Mouse (Mus musculus): ENCODE measurements around the gene Tas2r125. TPM values are rescaled to one million over a fixed set of nuclear protein-coding genes. Genes with fewer than 3 reads are reported as not detected.
"Not testable (repeated sequence)": the region's sequence is repeated elsewhere in the genome, so short reads cannot be mapped to it uniquely, and the experiment has no call there.

The Tas2r125 gene
- polyA plus RNA-seq (2015; fragmentation: Nextera tagmentation; extraction: Ambion mirVana), result not detected in 2 replicates

- no peak for ATAC-seq (ENCODE audit: insufficient number of reproducible peaks, low FRiP score, low TSS enrichment, low read depth)
- Histone ChIP-seq H3K4me3 (no peak within 1 kb of the TSS), H3K27me3 (no peaks in the 10 kb centered on the region), H3K4me2 (no peak within 1 kb of the TSS), H3K9ac (no peak within 1 kb of the TSS), H3K9me3 (no peaks in the 10 kb centered on the region), H3K36me3 (no peaks in the 10 kb centered on the region), H3K4me1 (no peaks in the 10 kb centered on the region), H3K27ac (no peak within 1 kb of the TSS)
- 80% methylated on average over 3 of the region's 3 CpGs for WGBS
Measured at GRCm38 (mm10) chr6:132909351-132909750, at the start of gene Tas2r125. Gene Tas2r125 (plus strand): TSS chr6:132909651.

GRCm38 (mm10) chr6:132867708-132868107 is 41.7 kb upstream of the Tas2r125 start, which contains the start of gene Tas2r110:
Gene Tas2r110 (plus strand): TSS chr6:132868008.
- no peaks in the 10 kb centered on the region for H3K36me3 ChIP-seq
- H3K4me3 ChIP-seq, result no peak within 1 kb of the TSS
- no peak within 1 kb of the TSS for H3K4me2 ChIP-seq
- no peaks in the 10 kb centered on the region for H3K4me1 ChIP-seq
- H3K9me3 ChIP-seq, result no peaks in the 10 kb centered on the region
- no peak within 1 kb of the TSS for H3K27ac ChIP-seq
- no peak for ATAC-seq (ENCODE audit: insufficient number of reproducible peaks, low FRiP score, low TSS enrichment, low read depth)
- H3K9ac ChIP-seq, result no peak within 1 kb of the TSS
- H3K27me3 ChIP-seq, result no peaks in the 10 kb centered on the region

GRCm38 (mm10) chr6:132892711-132893110 is 16.7 kb upstream of the Tas2r125 start, which contains the start of gene Tas2r113:
Gene Tas2r113 (plus strand): TSS chr6:132893011.
- H3K36me3 ChIP-seq, result no peaks in the 10 kb centered on the region
- 66% methylated on average over 1 of the region's 1 CpGs for WGBS
- ATAC-seq (ENCODE audit: insufficient number of reproducible peaks, low FRiP score, low TSS enrichment, low read depth), result no peak
- H3K9me3 ChIP-seq, result no peaks in the 10 kb centered on the region
- no peak within 1 kb of the TSS for H3K4me3 ChIP-seq
- no peak within 1 kb of the TSS for H3K4me2 ChIP-seq
- H3K27ac ChIP-seq, result no peak within 1 kb of the TSS
- H3K27me3 ChIP-seq, result no peaks in the 10 kb centered on the region
- no peaks in the 10 kb centered on the region for H3K4me1 ChIP-seq
- H3K9ac ChIP-seq, result no peak within 1 kb of the TSS

GRCm38 (mm10) chr6:132941376-132941775 is 31.9 kb downstream of the Tas2r125 start:
- H3K4me1 ChIP-seq; H3K4me3 ChIP-seq; H3K27ac ChIP-seq; H3K27me3 ChIP-seq; H3K9me3 ChIP-seq; H3K9ac ChIP-seq; H3K4me2 ChIP-seq; H3K36me3 ChIP-seq; ATAC-seq (ENCODE audit: insufficient number of reproducible peaks, low FRiP score, low TSS enrichment, low read depth): not testable (repeated sequence)

GRCm38 (mm10) chr6:132950802-132951201 is 41.4 kb downstream of the Tas2r125 start, which contains the start of gene Tas2r129:
Gene Tas2r129 (plus strand): TSS chr6:132951102.
- WGBS, result 72% methylated on average over 2 of the region's 2 CpGs
- no peak for ATAC-seq (ENCODE audit: insufficient number of reproducible peaks, low FRiP score, low TSS enrichment, low read depth)
- no peak within 1 kb of the TSS for H3K27ac ChIP-seq
- H3K27me3 ChIP-seq, result no peaks in the 10 kb centered on the region
- no peak within 1 kb of the TSS for H3K4me3 ChIP-seq
- H3K36me3 ChIP-seq, result no peaks in the 10 kb centered on the region
- H3K9ac ChIP-seq, result no peak within 1 kb of the TSS
- H3K4me2 ChIP-seq, result no peak within 1 kb of the TSS
- H3K9me3 ChIP-seq, result no peaks in the 10 kb centered on the region
- no peaks in the 10 kb centered on the region for H3K4me1 ChIP-seq

- Histone ChIP-seq H3K4me3 (no peak within 1 kb of the TSS), H3K9me3 (no peaks in the 10 kb centered on the region), H3K4me2 (no peak within 1 kb of the TSS), H3K9ac (no peak within 1 kb of the TSS), H3K27ac (no peak within 1 kb of the TSS), H3K27me3 (no peaks in the 10 kb centered on the region), H3K36me3 (no peaks in the 10 kb centered on the region), H3K4me1 (no peaks in the 10 kb centered on the region)
- 67% methylated on average over 1 of the region's 1 CpGs for WGBS
- ATAC-seq (ENCODE audit: insufficient number of reproducible peaks, low FRiP score, low TSS enrichment, low read depth), result no peak
Measured at GRCm38 (mm10) chr6:132957819-132958218, 48.4 kb downstream of the Tas2r125 start, which contains the start of gene Tas2r131. Gene Tas2r131 (minus strand): TSS chr6:132957919.

Other genes with a start within 250 kb of the Tas2r125 start
- not detected in 2 replicates for gene Tas2r121, start 208.6 kb upstream of the Tas2r125 start, polyA plus RNA-seq (2015; fragmentation: Nextera tagmentation; extraction: Ambion mirVana)
- not detected in 2 replicates for gene Tas2r122, start 197.7 kb upstream of the Tas2r125 start, polyA plus RNA-seq (2015; fragmentation: Nextera tagmentation; extraction: Ambion mirVana)
- gene Tas2r115, start 171.6 kb upstream of the Tas2r125 start, polyA plus RNA-seq (2015; fragmentation: Nextera tagmentation; extraction: Ambion mirVana), result not detected in 2 replicates
- gene Tas2r124, start 154.9 kb upstream of the Tas2r125 start, polyA plus RNA-seq (2015; fragmentation: Nextera tagmentation; extraction: Ambion mirVana), result not detected in 2 replicates
- not detected in 2 replicates for gene Tas2r102, start 147.5 kb upstream of the Tas2r125 start, polyA plus RNA-seq (2015; fragmentation: Nextera tagmentation; extraction: Ambion mirVana)
- not detected in 2 replicates for gene Tas2r136, start 131.5 kb upstream of the Tas2r125 start, polyA plus RNA-seq (2015; fragmentation: Nextera tagmentation; extraction: Ambion mirVana)
- gene Tas2r117, start 106.8 kb upstream of the Tas2r125 start, polyA plus RNA-seq (2015; fragmentation: Nextera tagmentation; extraction: Ambion mirVana), result not detected in 2 replicates
- gene Tas2r123, start 62.5 kb upstream of the Tas2r125 start, polyA plus RNA-seq (2015; fragmentation: Nextera tagmentation; extraction: Ambion mirVana), result not detected in 2 replicates
- not detected in 2 replicates for gene Tas2r116, start 54.2 kb upstream of the Tas2r125 start, polyA plus RNA-seq (2015; fragmentation: Nextera tagmentation; extraction: Ambion mirVana)
- not detected in 2 replicates for gene Tas2r110, start 41.6 kb upstream of the Tas2r125 start, polyA plus RNA-seq (2015; fragmentation: Nextera tagmentation; extraction: Ambion mirVana)
- gene Tas2r113, start 16.6 kb upstream of the Tas2r125 start, polyA plus RNA-seq (2015; fragmentation: Nextera tagmentation; extraction: Ambion mirVana), result not detected in 2 replicates
- not detected in 2 replicates for gene Tas2r129, start 41.5 kb downstream of the Tas2r125 start, polyA plus RNA-seq (2015; fragmentation: Nextera tagmentation; extraction: Ambion mirVana)
- gene Tas2r131, start 48.3 kb downstream of the Tas2r125 start, polyA plus RNA-seq (2015; fragmentation: Nextera tagmentation; extraction: Ambion mirVana), result not detected in 2 replicates
- not detected in 2 replicates for gene Tas2r109, start 71.3 kb downstream of the Tas2r125 start, polyA plus RNA-seq (2015; fragmentation: Nextera tagmentation; extraction: Ambion mirVana)
- gene Tas2r103, start 127.5 kb downstream of the Tas2r125 start, polyA plus RNA-seq (2015; fragmentation: Nextera tagmentation; extraction: Ambion mirVana), result not detected in 2 replicates
- not detected in 2 replicates for gene Tas2r140, start 146.2 kb downstream of the Tas2r125 start, polyA plus RNA-seq (2015; fragmentation: Nextera tagmentation; extraction: Ambion mirVana)
- gene Smim10l1, start 195.3 kb downstream of the Tas2r125 start, polyA plus RNA-seq (2015; fragmentation: Nextera tagmentation; extraction: Ambion mirVana), result 80.7 and 82.7 TPM in 2 replicates